Mouse (Mus musculus) lung, adult 2 months (tissue): ENCODE data around the gene Scnn1b.

ENCODE experiments used
- CTCF ChIP-seq: fragments of 200-500 bp; IDR thresholded peaks from 2 replicates; pipeline ENCODE4 v1.5.1; 2011; ENCODE audit warnings: mild to moderate bottlenecking, low read length, control low read depth; ENCODE audit not compliant: insufficient read depth
- POLR2A ChIP-seq: fragments of 200-500 bp; IDR thresholded peaks from 2 replicates; pipeline ENCODE4 v1.6.1; 2011; ENCODE audit warnings: low read depth, mild to moderate bottlenecking, control low read depth, low read length, borderline replicate concordance; ENCODE audit errors: extremely low read depth

DNA sequence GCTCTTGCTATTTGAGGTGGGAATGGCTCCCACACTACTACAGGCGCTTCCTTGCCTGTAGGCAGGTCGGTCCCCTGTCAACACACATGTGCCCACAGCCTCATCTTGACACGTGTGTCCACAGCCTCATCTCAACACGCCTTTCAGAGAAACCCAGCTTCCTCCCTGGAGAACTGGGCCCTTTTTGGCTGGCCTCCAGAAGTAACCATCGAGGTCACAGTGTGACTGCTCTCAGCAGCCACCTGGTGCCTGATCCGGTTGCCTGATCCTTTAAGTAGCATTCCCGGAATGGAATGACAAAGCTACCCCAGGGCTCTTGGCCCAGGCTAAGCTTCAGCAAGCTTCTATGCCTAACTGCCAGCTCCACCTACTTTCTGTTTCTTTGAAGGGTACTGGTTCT is 66.4 kb downstream of the Scnn1b start:
- no peak for TF ChIP-seq POLR2A
- TF ChIP-seq CTCF, result no peak
